Mouse (Mus musculus) spleen, adult 10 weeks (tissue): ENCODE data around the gene Olfr1408. TPM values are rescaled to one million over a fixed set of nuclear protein-coding genes. Genes with fewer than 3 reads are reported as not detected.

Experiments used
- polyA plus RNA-seq: library from polyadenylated mRNA; stranded (reverse); fragments of 350-450 nt; fragmentation: Illumina TruSeq; extraction: RNeasy Lipid Tissue Mini Kit (QIAGEN cat#74804); gene quantifications from one replicate; pipeline ENCODE4 v1.2.3, GENCODE M21; 2015; ENCODE audit warnings: low replicate concordance; ENCODE audit not compliant: insufficient read depth

Gene Olfr1408
- polyA plus RNA-seq = not detected

DNA sequence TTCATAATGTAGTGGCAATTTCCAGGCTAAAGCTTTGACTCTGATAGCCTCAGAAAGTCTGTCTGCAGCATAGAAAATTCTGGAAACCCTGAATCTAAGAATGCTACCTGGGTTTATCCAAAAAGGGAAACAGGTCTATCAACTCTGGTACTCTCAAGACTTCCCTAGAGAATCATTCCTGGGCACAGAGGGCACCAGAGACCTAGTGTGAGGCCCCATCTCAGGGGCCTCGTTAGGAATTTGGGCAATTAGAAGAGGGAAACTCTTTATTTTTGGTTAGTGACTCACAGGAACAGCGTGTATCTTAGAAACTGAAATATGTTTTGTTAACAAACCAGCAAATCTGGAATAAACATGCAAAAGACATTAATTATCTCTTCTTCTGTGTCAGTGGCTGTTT is at the start of gene Olfr1408:
Gene Olfr1408, minus strand, starts transcription at position 101 of the 400 bp plus-strand sequence.

Other genes starting within 250 kb of the Olfr1408 start
- not detected for gene Apcs, start 242.3 kb downstream of the Olfr1408 start, polyA plus RNA-seq
- not detected for gene Olfr16, start 187.0 kb downstream of the Olfr1408 start, polyA plus RNA-seq
- gene Olfr1406, start 53.3 kb upstream of the Olfr1408 start, polyA plus RNA-seq = not detected
- not detected for gene Olfr218, start 60.4 kb upstream of the Olfr1408 start, polyA plus RNA-seq
- gene Olfr1404, start 75.0 kb upstream of the Olfr1408 start, polyA plus RNA-seq = not detected
- 1.0 TPM for gene Fcer1a, start 89.8 kb upstream of the Olfr1408 start, polyA plus RNA-seq
- not detected for gene Olfr418, start 128.6 kb upstream of the Olfr1408 start, polyA plus RNA-seq
- gene Mptx2, start 140.4 kb upstream of the Olfr1408 start, polyA plus RNA-seq = not detected
- 4.5 TPM for gene Ackr1, start 196.4 kb upstream of the Olfr1408 start, polyA plus RNA-seq
- 144 TPM for gene Aim2, start 213.5 kb upstream of the Olfr1408 start, polyA plus RNA-seq
- 9.4 TPM for gene Cadm3, start 230.3 kb upstream of the Olfr1408 start, polyA plus RNA-seq